Mouse (Mus musculus): ENCODE data around the gene Tmem235. TPM values are rescaled to one million over a fixed set of nuclear protein-coding genes. Genes with fewer than 3 reads are reported as not detected.
A peak's percentile ranks its signal among the peaks of the same experiment; 100 is the strongest.

Tmem235 gene
- polyA plus RNA-seq, 1 experiment: not detected

- Histone ChIP-seq H3K27ac (ENCODE audit: insufficient read depth, low read length) (no peak overlapping the region), H3K4me3 (ENCODE audit: low read depth, low read length) (no peak overlapping the region), H3K36me3 (ENCODE audit: control insufficient read depth, insufficient read depth, low read length, poor library complexity, severe bottlenecking) (no peaks in the 10 kb centered on the region), H3K4me1 (ENCODE audit: control insufficient read depth, insufficient read depth, low read length) (peaks cover 2% of the 10 kb centered on the region), H3K27me3 (ENCODE audit: control insufficient read depth, insufficient read depth, low read length, poor library complexity, severe bottlenecking) (no peaks in the 10 kb centered on the region), H3K9me3 (replicated peaks; ENCODE audit: control insufficient read depth, insufficient read depth, low read length, poor library complexity, severe bottlenecking) (no peaks in the 10 kb centered on the region), H3K9ac (ENCODE audit: low read depth, poor library complexity, severe bottlenecking) (no peak overlapping the region)
- TF ChIP-seq POLR2A (IDR thresholded peaks at IDR 0.05; ENCODE audit: insufficient read depth, low read length) (no peak), EP300 (IDR thresholded peaks at IDR 0.05; ENCODE audit: insufficient read depth, low read depth, low read length) (no peak)
Measured at GRCm38 (mm10) chr11:117836306-117836705, 24.2 kb upstream of the Tmem235 start.

- Histone ChIP-seq H3K27ac (ENCODE audit: insufficient read depth, low read length) (peak overlapping the region; percentile 60), H3K36me3 (ENCODE audit: control insufficient read depth, insufficient read depth, low read length, poor library complexity, severe bottlenecking) (no peaks in the 10 kb centered on the region), H3K27me3 (ENCODE audit: control insufficient read depth, insufficient read depth, low read length, poor library complexity, severe bottlenecking) (no peaks in the 10 kb centered on the region), H3K9ac (ENCODE audit: low read depth, poor library complexity, severe bottlenecking) (no peak overlapping the region), H3K9me3 (replicated peaks; ENCODE audit: control insufficient read depth, insufficient read depth, low read length, poor library complexity, severe bottlenecking) (no peaks in the 10 kb centered on the region), H3K4me1 (ENCODE audit: control insufficient read depth, insufficient read depth, low read length) (peaks cover 2% of the 10 kb centered on the region), H3K4me3 (ENCODE audit: low read depth, low read length) (no peak overlapping the region)
- no peak for TF ChIP-seq CTCF (IDR thresholded peaks at IDR 0.05; ENCODE audit: low read depth, low read length)
- TF ChIP-seq POLR2A (IDR thresholded peaks at IDR 0.05; ENCODE audit: insufficient read depth, low read length): no peak
- 0 out of 2 replicates have a peak, but pooled peaks have one; percentile 40 for TF ChIP-seq EP300 (IDR thresholded peaks at IDR 0.05; ENCODE audit: insufficient read depth, low read depth, low read length)
Measured at GRCm38 (mm10) chr11:117838572-117838971, 22.0 kb upstream of the Tmem235 start.

- no peaks in the 10 kb centered on the region for H3K36me3 ChIP-seq (ENCODE audit: control insufficient read depth, insufficient read depth, low read length, poor library complexity, severe bottlenecking)
- H3K9me3 ChIP-seq (replicated peaks; ENCODE audit: control insufficient read depth, insufficient read depth, low read length, poor library complexity, severe bottlenecking): no peaks in the 10 kb centered on the region
- peak overlapping the region; percentile 60 for H3K27ac ChIP-seq (ENCODE audit: insufficient read depth, low read length)
- no peaks in the 10 kb centered on the region for H3K27me3 ChIP-seq (ENCODE audit: control insufficient read depth, insufficient read depth, low read length, poor library complexity, severe bottlenecking)
- no peak for TF ChIP-seq POLR2A (IDR thresholded peaks at IDR 0.05; ENCODE audit: insufficient read depth, low read length)
- TF ChIP-seq EP300 (IDR thresholded peaks at IDR 0.05; ENCODE audit: insufficient read depth, low read depth, low read length): no peak
- no peak for TF ChIP-seq CTCF (IDR thresholded peaks at IDR 0.05; ENCODE audit: low read depth, low read length)
- H3K9ac ChIP-seq (ENCODE audit: low read depth, poor library complexity, severe bottlenecking): no peak overlapping the region
- H3K4me1 ChIP-seq (ENCODE audit: control insufficient read depth, insufficient read depth, low read length): peaks cover 2% of the 10 kb centered on the region
- no peak overlapping the region for H3K4me3 ChIP-seq (ENCODE audit: low read depth, low read length)
Measured at GRCm38 (mm10) chr11:117839021-117839420, 21.5 kb upstream of the Tmem235 start.

DNA sequence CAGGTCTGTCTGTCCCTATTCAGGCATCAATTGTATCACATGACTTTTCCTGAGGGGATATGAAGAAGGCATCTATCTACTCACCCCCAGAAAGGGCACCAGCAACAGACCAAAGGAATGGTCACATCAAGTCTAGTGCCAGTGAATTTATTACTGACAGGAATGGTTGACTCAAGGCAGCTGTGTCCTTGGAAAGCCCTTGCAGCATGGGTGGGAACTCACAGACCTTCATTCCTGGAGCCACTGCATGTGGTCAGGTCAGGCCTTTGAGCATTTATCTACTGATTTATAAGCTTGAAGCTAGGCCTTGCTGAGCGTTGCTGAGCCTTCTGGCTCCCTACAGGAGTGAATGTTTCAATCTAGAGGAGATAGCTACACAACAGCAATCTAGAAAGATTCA is 19.6 kb upstream of the Tmem235 start:
- Histone ChIP-seq H3K9ac (ENCODE audit: low read depth, poor library complexity, severe bottlenecking) (no peak overlapping the region), H3K4me3 (ENCODE audit: low read depth, low read length) (no peak overlapping the region), H3K27ac (ENCODE audit: insufficient read depth, low read length) (no peak overlapping the region), H3K4me1 (ENCODE audit: control insufficient read depth, insufficient read depth, low read length) (peaks cover 2% of the 10 kb centered on the region), H3K36me3 (ENCODE audit: control insufficient read depth, insufficient read depth, low read length, poor library complexity, severe bottlenecking) (no peaks in the 10 kb centered on the region), H3K27me3 (ENCODE audit: control insufficient read depth, insufficient read depth, low read length, poor library complexity, severe bottlenecking) (no peaks in the 10 kb centered on the region), H3K9me3 (replicated peaks; ENCODE audit: control insufficient read depth, insufficient read depth, low read length, poor library complexity, severe bottlenecking) (no peaks in the 10 kb centered on the region)
- TF ChIP-seq POLR2A (IDR thresholded peaks at IDR 0.05; ENCODE audit: insufficient read depth, low read length) (no peak), CTCF (IDR thresholded peaks at IDR 0.05; ENCODE audit: low read depth, low read length) (no peak), EP300 (IDR thresholded peaks at IDR 0.05; ENCODE audit: insufficient read depth, low read depth, low read length) (no peak)

GRCm38 (mm10) chr11:117843434-117843833 is 17.1 kb upstream of the Tmem235 start:
- TF ChIP-seq POLR2A (IDR thresholded peaks at IDR 0.05; ENCODE audit: insufficient read depth, low read length) (no peak), CTCF (IDR thresholded peaks at IDR 0.05; ENCODE audit: low read depth, low read length) (no peak), EP300 (IDR thresholded peaks at IDR 0.05; ENCODE audit: insufficient read depth, low read depth, low read length) (no peak)
- Histone ChIP-seq H3K9me3 (replicated peaks; ENCODE audit: control insufficient read depth, insufficient read depth, low read length, poor library complexity, severe bottlenecking) (no peaks in the 10 kb centered on the region), H3K36me3 (ENCODE audit: control insufficient read depth, insufficient read depth, low read length, poor library complexity, severe bottlenecking) (no peaks in the 10 kb centered on the region), H3K27ac (ENCODE audit: insufficient read depth, low read length) (no peak overlapping the region), H3K9ac (ENCODE audit: low read depth, poor library complexity, severe bottlenecking) (no peak overlapping the region), H3K27me3 (ENCODE audit: control insufficient read depth, insufficient read depth, low read length, poor library complexity, severe bottlenecking) (no peaks in the 10 kb centered on the region), H3K4me3 (ENCODE audit: low read depth, low read length) (no peak overlapping the region), H3K4me1 (ENCODE audit: control insufficient read depth, insufficient read depth, low read length) (peaks cover 2% of the 10 kb centered on the region)

DNA sequence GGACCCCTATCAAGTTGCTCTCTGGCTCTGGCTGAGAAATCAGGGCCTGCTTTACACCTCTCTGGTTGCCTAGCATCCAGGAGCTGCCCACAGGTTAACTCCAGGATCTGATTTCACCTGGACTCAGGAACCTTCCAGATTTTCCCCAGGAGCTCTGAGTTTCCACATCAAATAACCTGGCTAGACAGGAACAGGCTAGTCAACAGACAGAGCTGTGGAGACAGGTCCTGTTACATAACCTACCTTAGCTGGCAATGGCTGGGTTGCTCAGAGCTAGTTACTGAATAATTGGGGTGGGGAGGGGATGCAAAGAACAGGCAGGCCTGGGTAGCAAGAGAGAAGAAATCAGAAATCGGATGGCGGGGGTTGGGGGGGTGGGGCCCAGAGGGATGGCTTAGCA is 15.6 kb upstream of the Tmem235 start:
- Histone ChIP-seq H3K27ac (ENCODE audit: insufficient read depth, low read length) (no peak overlapping the region), H3K4me1 (ENCODE audit: control insufficient read depth, insufficient read depth, low read length) (peaks cover 2% of the 10 kb centered on the region), H3K27me3 (ENCODE audit: control insufficient read depth, insufficient read depth, low read length, poor library complexity, severe bottlenecking) (no peaks in the 10 kb centered on the region), H3K9me3 (replicated peaks; ENCODE audit: control insufficient read depth, insufficient read depth, low read length, poor library complexity, severe bottlenecking) (no peaks in the 10 kb centered on the region), H3K9ac (ENCODE audit: low read depth, poor library complexity, severe bottlenecking) (no peak overlapping the region), H3K4me3 (ENCODE audit: low read depth, low read length) (no peak overlapping the region), H3K36me3 (ENCODE audit: control insufficient read depth, insufficient read depth, low read length, poor library complexity, severe bottlenecking) (no peaks in the 10 kb centered on the region)
- TF ChIP-seq CTCF (IDR thresholded peaks at IDR 0.05; ENCODE audit: low read depth, low read length): no peak
- TF ChIP-seq EP300 (IDR thresholded peaks at IDR 0.05; ENCODE audit: insufficient read depth, low read depth, low read length): no peak
- no peak for TF ChIP-seq POLR2A (IDR thresholded peaks at IDR 0.05; ENCODE audit: insufficient read depth, low read length)

Measured in ES-Bruce4 (cell line).